Mouse (Mus musculus) adrenal gland, adult 18-20 months (tissue): Measurements from ENCODE around the gene Slf2. TPM values are rescaled to one million over a fixed set of nuclear protein-coding genes. Genes with fewer than 3 reads are reported as not detected.

Experiments used
- DNase-seq, 2 experiments: peaks; one replicate each; pipeline ENCODE4 v3.0.0; 2021 to 2022; ENCODE audit warnings: low spot score in 2 of 2
- long read RNA-seq, 2 experiments: library from polyadenylated mRNA; stranded (forward); transcript quantifications; one replicate each; pipeline ENCODE4 v2.0.0; 2021
- total RNA-seq, 2 experiments: library from RNA; stranded (reverse); gene quantifications; 1 replicate in 1 of 2; 2 replicates in 1 of 2; pipeline ENCODE4 v1.2.3; 2021

Slf2 gene
- 10 to 100 TPM; 20.9 to 21.8 TPM for total RNA-seq
- long read RNA-seq, experiment 1, full-length matches to known transcripts: 2 of 3 reads
- long read RNA-seq, experiment 1, partial matches to known transcripts: 0 of 3 reads
- long read RNA-seq, experiment 1, other reads (novel, unspliced or antisense): 1 of 3 reads
- long read RNA-seq, experiment 2, full-length matches to known transcripts: 2 of 3 reads
- long read RNA-seq, experiment 2, partial matches to known transcripts: 1 of 3 reads
- long read RNA-seq, experiment 2, other reads (novel, unspliced or antisense): 0 of 3 reads

- peak; percentile 96 to 97 for DNase-seq
These were observed at the start of gene Slf2 for GRCm38 (mm10) chr19:44930744-44931453. TSS of gene Slf2 (plus strand) at chr19:44931151.

- no peak for DNase-seq
These were observed 48.4 kb upstream of the Slf2 start for GRCm38 (mm10) chr19:44882552-44883024.

DNA sequence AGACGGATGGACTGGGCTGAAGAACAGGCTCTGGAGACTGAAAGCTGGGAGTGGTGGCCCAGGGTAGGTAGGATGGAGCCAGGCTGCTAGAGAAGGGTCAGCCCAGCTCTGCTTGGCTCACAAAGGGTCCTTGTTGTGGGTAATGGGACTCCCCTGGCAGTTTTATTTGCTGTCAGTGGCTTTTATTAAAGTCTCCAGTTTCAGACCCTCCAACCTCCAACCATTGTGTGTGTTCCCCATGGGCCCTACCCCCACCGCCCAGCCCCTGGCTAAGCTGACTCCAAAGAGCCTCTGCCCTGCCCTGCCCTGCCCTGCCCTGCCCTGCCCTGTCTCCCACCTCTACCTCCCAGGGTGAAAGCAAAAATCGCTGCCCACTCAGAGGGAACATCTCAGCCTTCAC lies 46.6 kb upstream of the Slf2 start:
- DNase-seq: no peak

DNA sequence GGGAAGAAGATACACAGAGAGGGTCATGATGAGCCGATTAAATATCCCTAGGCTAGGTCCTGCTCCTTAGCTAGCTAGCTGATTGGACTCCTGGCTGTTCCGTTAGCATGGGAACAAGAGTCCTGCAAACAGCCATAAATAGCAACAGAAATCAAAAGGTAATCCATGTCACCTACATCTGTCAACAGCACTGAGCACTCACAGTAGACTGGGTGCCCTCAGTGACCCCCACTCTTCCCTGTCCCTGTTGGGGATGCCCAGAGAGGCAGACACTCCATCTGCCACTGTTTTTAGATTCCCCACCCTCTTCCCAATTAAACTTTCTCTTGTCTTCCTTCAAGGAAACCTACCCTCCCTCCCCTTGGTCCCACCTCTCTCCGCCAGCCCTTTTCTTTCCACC lies 44.5 kb upstream of the Slf2 start:
- DNase-seq: no peak

DNA sequence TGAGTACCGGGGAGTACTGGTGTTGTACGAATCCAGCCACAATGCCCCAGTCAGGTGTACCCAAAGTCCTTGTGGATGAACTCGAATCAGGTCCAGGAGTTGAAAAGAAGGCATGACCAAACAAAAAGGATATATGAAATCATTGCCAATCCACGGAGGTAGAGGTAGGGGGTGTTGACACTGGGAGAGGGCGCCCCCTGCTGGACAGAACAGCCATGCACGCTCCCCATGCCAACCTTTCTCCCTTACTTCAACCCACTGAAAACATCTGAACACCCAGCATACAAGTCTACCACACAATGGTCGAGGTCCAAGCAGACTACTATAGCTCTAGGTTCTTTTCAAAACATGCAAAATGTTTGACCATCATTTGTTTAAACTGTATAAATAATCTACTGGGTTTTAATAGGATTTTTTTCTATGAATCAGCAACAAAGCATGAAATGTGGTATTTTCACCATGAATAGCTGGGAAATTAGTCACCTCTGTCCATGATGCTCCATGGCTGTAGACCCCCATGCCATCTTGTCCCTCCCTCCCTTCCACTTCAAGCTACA lies 43.2 kb upstream of the Slf2 start:
- DNase-seq: peak; percentile 73

- DNase-seq: no peak
These were observed 41.4 kb upstream of the Slf2 start for GRCm38 (mm10) chr19:44889548-44889947.

DNA sequence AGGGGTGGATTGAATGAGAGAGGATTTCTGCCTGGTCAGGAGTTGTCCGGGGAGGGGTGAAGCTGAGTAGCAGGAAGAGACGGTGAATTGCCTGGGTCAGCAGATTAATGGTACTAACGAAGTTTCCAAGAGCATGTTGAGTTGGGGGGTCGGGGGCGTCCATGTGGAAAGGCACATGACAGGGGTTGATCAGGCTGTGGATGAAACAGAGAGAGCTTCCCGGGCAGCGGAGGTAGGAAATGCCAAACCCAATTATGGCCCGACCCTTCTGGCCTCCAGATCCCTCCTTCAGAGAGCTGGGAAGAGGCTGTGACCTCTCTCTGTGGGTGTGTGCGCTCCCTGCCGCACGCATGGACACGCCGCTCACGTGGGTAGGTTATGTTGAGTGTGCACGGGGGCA lies 39.5 kb upstream of the Slf2 start:
- no peak for DNase-seq

GRCm38 (mm10) chr19:44893231-44893871 lies 37.6 kb upstream of the Slf2 start:
- no peak for DNase-seq

DNA sequence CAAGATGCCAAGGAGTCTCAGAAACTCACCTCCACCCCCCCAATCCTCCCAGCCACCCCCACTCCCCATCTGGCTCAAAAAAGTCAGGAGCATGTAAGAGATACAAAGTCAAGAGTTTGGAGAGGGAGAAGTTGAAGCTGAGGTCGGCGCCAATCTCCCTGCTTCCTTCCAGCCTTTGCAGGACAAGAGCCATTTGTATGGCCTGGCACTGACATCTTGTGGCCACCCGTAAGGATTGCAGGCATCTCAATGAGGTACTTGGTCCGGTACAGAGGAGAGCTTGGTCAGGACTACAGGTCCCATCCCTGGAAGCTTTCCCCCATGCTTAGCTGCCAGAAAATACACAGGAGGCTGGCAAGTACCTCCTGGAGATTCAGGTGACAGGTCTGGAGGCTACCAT lies 35.7 kb upstream of the Slf2 start:
- peak; percentile 56 to 61 for DNase-seq

GRCm38 (mm10) chr19:44896450-44896849 lies 34.5 kb upstream of the Slf2 start:
- no peak for DNase-seq

GRCm38 (mm10) chr19:44897521-44897920 lies 33.4 kb upstream of the Slf2 start:
- DNase-seq: no peak

GRCm38 (mm10) chr19:44898646-44899045 lies 32.3 kb upstream of the Slf2 start:
- no peak for DNase-seq

DNA sequence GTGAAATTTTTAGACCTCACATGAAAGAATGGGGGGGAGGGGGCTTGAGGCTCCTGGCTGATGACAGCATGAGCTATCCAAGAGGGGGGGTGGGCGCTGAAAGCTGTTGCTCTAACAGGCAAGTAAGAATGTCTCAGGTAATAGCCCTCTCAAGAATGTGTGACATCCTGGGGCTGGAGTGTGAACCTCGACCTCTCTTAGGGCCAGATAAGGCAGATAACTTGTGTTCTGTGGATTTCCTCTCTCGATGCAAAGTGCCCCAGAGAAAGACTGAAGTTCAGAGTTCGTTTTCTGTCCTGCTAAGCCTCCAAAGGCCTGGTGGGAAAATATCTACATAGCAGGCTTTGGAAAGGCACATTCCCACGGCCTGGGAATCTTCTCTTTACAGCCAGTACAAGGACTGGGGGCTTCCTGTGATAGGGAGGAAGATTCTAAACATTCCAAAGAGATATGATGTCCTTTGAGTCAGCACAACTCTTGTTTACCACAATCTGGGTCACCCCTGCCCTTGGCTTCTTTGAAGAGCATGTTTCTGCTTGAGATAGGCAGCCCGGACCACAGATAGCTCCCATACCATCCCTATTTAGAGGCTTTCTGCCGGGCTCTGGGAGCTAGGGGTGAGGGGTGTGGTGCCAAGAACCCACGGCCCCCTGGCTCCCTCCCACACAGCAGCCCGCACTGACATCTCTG lies 31.7 kb upstream of the Slf2 start:
- DNase-seq: no peak

DNA sequence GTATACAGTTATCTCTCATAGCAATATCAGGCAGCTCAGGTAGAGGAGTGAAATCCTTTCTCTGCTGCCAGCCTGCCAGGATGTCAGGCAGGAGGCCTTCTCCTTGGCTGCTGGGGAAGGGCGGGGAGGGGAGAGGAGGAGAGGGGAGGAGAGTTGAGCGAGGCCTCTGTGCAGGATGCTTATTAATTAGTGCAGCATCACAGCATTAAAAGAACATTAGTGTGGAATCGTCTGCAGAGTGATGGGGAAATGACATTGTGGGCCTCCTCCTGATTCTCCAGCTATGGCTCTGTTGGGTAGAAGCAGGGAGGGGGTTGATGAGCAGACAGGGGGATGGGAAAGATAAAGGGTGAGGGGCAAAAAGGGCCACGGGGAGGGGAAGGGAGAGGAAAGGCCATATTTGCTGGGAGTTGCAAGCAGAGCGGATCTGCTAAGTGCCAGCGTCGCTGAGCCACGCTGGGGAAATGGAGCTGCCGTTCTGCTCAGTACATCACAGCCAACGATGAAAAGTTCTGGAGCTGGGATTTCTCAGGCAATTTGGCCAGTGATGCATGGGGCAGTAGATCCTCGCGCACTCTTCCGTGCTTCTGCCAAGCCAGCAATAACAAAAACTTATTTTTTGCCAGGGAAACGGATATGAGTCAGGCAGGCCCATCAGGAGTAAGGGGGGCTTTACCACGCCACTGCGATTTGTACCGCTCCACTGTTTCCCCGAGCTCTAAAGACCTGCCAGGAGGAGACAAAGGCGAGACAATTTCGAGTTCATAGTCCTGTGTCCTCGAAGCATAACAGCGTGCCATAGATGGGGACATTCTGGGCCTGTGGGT lies 30.8 kb upstream of the Slf2 start:
- DNase-seq: no peak

GRCm38 (mm10) chr19:44901047-44901446 lies 29.9 kb upstream of the Slf2 start:
- DNase-seq: no peak

- no peak for DNase-seq
These were observed 28.6 kb upstream of the Slf2 start for GRCm38 (mm10) chr19:44902324-44902723.

GRCm38 (mm10) chr19:44903343-44904000 lies 27.5 kb upstream of the Slf2 start:
- DNase-seq: no peak

DNA sequence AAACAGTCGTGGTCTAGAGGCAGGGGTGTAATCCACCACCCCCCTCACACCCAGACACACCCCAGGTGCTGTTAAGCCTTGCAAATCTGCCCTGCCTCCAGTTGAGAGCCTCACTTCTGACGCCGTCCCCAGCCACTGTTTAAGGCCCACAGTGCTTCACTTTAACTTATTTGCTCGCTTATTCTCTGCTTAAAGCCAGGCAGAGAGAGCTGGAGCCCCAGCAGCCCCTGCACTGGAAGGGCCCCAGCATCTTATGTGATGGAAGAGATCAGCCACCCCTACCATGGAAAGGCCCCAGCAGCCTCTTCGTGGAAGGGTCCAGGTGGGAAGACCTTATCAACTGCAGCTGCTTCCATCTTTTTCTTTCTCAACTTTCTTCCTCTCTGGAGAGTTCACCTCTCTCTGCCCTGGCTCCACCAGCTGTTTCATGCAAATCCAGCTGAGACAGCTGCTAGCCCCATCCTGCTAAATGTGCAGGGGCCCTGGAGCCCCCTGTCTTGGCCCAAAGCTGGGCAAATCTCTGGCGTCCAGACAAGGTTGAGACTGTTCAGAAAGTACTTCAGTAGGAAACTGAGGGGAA lies 26.7 kb upstream of the Slf2 start:
- no peak for DNase-seq

DNA sequence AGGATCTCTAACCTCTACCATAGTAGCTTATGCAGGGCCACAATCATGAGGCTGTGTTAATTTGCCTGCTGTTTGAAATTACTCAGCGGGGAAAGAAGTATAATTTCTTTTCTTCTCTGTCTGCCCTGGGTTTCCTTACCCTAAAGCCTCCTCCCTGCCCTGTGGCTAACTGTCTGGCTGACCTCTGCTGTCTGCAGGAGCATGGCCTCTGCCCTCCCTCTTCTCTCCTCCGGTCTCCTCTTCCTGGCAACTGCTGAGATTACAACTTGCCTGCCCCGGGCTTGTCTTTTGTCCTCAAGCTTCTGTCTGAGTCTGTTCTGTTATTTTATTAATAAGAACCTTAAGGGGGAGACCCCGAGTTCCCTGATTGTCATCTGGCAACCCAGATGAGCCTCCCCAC lies 25.6 kb upstream of the Slf2 start:
- no peak for DNase-seq
